Mouse (Mus musculus) gastrocnemius, adult 8-10 months (tissue): Measurements from ENCODE around the gene Smpd3. TPM values are rescaled to one million over a fixed set of nuclear protein-coding genes. Genes with fewer than 3 reads are reported as not detected.

ENCODE experiments used
- DNase-seq, 2 experiments: peaks; one replicate each; pipeline ENCODE4 v3.0.0; 2022; ENCODE audit warnings: low spot score in 2 of 2
- total RNA-seq, 4 experiments: library from RNA; stranded (reverse); gene quantifications; 2 replicates each; pipeline ENCODE4 v1.2.4; 2022

The Smpd3 gene
- 1 to 10 TPM in 1 of 4 experiments, under 1 TPM in 3; 0.53 to 1.0 (median 0.74) TPM for total RNA-seq

GRCm38 (mm10) chr8:106337852-106338521 lies at the start of gene Smpd3:
Gene Smpd3 (minus strand): TSS chr8:106337988.
- peak; percentile 98 for DNase-seq

GRCm38 (mm10) chr8:106381026-106381425 lies 43.2 kb upstream of the Smpd3 start:
- no peak for DNase-seq

GRCm38 (mm10) chr8:106379357-106379756 lies 41.6 kb upstream of the Smpd3 start:
- no peak for DNase-seq

- DNase-seq = no peak
These were observed 40.8 kb upstream of the Smpd3 start for GRCm38 (mm10) chr8:106378501-106379048.

- DNase-seq = no peak
These were observed 39.1 kb upstream of the Smpd3 start for GRCm38 (mm10) chr8:106376862-106377261.

- DNase-seq = no peak
These were observed 38.2 kb upstream of the Smpd3 start for GRCm38 (mm10) chr8:106375957-106376356.

GRCm38 (mm10) chr8:106369069-106369468 lies 31.3 kb upstream of the Smpd3 start:
- no peak for DNase-seq

- no peak for DNase-seq
These were observed 30.7 kb upstream of the Smpd3 start for GRCm38 (mm10) chr8:106368501-106368900.

- no peak for DNase-seq
These were observed 27.0 kb upstream of the Smpd3 start for GRCm38 (mm10) chr8:106364837-106365236.

- no peak for DNase-seq
These were observed 26.5 kb upstream of the Smpd3 start for GRCm38 (mm10) chr8:106364278-106364677.

GRCm38 (mm10) chr8:106363321-106363720 lies 25.5 kb upstream of the Smpd3 start:
- DNase-seq = no peak

- no peak for DNase-seq
These were observed 22.0 kb upstream of the Smpd3 start for GRCm38 (mm10) chr8:106359650-106360338.

GRCm38 (mm10) chr8:106351135-106351534 lies 13.3 kb upstream of the Smpd3 start:
- DNase-seq = no peak

GRCm38 (mm10) chr8:106349398-106349797 lies 11.6 kb upstream of the Smpd3 start:
- no peak for DNase-seq

- no peak for DNase-seq
These were observed 8.3 kb upstream of the Smpd3 start for GRCm38 (mm10) chr8:106346123-106346522.

- no peak for DNase-seq
These were observed 5.7 kb upstream of the Smpd3 start for GRCm38 (mm10) chr8:106343471-106343870.

- DNase-seq = no peak
These were observed 5.0 kb upstream of the Smpd3 start for GRCm38 (mm10) chr8:106342828-106343227.

- no peak for DNase-seq
These were observed 987 bp upstream of the Smpd3 start for GRCm38 (mm10) chr8:106338741-106339209.

GRCm38 (mm10) chr8:106336561-106336960 lies 1.2 kb downstream of the Smpd3 start:
- no peak for DNase-seq

GRCm38 (mm10) chr8:106336031-106336430 lies 1.8 kb downstream of the Smpd3 start:
- DNase-seq = no peak

- DNase-seq = no peak
These were observed 2.6 kb downstream of the Smpd3 start for GRCm38 (mm10) chr8:106335196-106335595.

- DNase-seq = no peak
These were observed 4.4 kb downstream of the Smpd3 start for GRCm38 (mm10) chr8:106333346-106333745.

GRCm38 (mm10) chr8:106332498-106332897 lies 5.3 kb downstream of the Smpd3 start:
- no peak for DNase-seq
